Mouse (Mus musculus) right cerebral cortex, postnatal 25 days (tissue): ENCODE results near the gene Apba2.

Source experiments
- DNase-seq: peaks from one replicate; pipeline ENCODE4 v3.0.0; 2022

Apba2 gene

GRCm38 (mm10) chr7:64501536-64502270 is at the start of gene Apba2:
Gene Apba2, plus strand, starts transcription at chr7:64501706.
- DNase-seq: peak; percentile 84

GRCm38 (mm10) chr7:64451861-64452382 is 49.6 kb upstream of the Apba2 start:
- DNase-seq: no peak

- peak; percentile 11 for DNase-seq
Measured at GRCm38 (mm10) chr7:64452471-64453222, 48.9 kb upstream of the Apba2 start.

- no peak for DNase-seq
Measured at GRCm38 (mm10) chr7:64456176-64456575, 45.3 kb upstream of the Apba2 start.

DNA sequence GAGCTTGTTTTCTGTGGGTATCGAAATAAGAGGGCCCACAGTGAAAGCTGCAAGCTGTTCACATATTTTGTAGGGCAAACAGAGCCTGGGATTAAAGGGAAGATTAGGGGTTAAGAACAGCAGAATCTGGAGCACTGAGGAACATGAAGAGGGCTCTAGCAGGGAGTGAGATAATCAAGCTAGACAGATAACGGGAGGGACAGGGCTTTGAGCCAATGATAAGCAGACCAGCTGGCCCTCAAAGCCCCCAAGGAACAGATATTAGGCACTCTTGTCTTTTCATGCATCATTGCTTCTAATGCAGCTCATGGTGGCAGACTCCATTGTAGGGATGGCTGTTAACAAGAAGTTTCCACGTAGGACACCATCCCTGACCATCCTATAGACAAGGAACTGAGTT is 44.8 kb upstream of the Apba2 start:
- DNase-seq: no peak

- DNase-seq: no peak
Measured at GRCm38 (mm10) chr7:64457811-64458210, 43.7 kb upstream of the Apba2 start.

DNA sequence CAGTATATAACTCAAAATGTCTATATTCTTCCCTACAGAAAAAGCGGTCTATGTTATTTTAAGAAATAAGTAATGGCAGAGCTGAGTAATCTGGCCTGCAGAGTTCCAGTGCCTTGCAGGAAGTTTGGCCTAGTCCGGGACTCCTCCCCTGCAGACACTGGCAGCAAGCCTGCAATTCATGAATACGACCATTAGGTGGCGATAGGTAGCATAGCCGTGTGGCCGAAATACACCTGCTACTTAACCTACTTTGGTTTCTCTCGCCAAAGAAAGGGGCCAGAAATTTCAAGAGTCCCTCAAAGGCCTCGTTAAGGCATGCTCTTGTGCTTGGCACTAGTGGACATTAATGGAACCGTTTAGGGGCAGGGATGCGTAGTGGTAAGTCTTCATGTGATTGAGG is 4.1 kb upstream of the Apba2 start:
- peak; percentile 8 for DNase-seq

- no peak for DNase-seq
Measured at GRCm38 (mm10) chr7:64502271-64503180, 1.0 kb downstream of the Apba2 start.

DNA sequence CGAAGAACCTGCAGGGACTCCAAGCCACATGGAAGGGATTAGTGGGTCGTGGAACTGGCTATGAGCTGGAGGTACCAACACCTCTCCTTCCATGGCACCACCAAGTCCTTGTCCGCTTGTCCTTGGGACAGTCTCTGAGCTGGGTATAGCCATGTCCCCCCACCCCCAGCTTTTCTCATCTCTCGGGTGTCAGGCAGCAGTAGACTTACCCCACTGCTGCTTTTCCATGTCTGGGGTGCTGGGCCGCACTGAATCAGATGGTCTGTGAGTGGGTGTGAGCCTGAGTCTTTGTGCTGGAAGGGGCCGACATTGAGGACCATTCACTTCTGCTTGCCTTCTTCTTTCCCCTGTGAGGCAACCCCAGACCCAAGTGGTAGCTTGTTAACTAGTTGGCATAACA is 2.1 kb downstream of the Apba2 start:
- no peak for DNase-seq

GRCm38 (mm10) chr7:64504691-64505231 is 3.3 kb downstream of the Apba2 start:
- DNase-seq: peak; percentile 74

DNA sequence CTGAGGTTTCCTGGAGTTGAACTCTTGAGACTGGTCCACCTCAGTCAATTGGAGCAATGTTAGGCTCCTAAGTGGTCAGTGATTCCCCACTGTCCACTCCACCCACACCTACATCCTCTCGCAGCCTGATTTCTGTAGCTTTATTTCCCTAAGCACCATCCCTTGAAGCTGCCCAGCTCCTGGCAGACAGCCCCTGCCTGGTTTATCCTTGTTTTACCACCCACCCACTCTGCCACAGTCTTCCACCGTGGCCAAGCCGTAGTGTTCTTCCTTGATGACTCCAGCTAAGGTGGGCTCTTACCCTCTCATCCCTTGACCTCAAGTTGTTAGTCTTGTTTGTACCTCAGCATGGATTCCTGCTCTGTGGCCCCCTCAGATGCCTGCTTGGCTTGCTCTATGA is 4.1 kb downstream of the Apba2 start:
- DNase-seq: no peak

GRCm38 (mm10) chr7:64508826-64509225 is 7.3 kb downstream of the Apba2 start:
- DNase-seq: no peak

DNA sequence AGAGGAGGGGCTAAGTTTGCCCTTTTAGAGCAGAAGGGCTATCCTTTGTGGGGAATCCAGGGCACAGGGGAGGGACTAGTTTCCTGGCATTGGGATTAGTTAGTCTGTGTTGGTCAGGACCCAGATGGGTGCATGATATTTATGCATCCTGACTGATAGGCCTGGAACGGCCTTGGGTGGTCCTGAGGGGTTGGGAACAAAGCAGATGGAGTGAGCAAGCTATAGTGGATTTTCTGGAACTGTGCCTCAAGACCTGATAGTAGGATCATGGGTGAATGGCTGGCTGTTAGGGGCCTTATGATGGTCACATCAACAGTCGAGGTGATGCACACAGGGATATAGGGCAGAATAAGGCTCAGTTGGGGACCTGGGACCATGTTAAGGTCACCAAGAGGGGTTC is 8.4 kb downstream of the Apba2 start:
- no peak for DNase-seq

DNA sequence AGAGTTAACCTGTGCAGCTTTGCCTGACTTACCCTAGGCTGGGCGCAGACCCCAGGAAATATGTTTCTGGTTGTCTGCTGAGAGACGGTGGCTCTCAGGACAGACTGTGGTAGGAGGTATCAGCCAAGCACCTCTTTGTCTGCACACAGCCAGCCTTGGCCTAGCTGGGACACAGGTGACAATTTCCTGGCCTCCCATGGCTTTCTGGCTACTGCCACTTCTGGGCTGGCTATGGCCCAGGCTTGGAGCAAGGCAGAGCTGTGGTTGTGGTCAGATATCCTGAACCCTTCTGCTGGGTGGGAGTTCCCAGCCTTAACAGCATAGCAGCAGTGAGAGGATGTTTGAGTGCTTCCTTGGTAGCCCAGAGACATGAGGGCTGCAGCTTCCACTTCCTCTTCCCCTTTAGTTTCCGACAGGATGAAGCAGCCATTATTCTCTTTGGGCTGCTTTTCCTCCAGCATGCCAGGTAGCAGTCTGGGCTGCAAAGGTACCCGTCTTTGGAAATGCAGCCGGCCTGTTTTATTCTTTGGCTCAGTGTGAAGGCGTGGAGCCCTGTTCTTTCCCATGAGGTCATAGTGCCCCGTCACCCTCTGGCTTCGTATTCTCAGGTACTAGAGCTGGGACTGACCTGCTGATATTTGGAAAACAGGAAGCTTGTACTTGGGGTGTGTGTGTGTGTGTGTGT is 9.2 kb downstream of the Apba2 start:
- DNase-seq: no peak

GRCm38 (mm10) chr7:64513621-64514020 is 12.1 kb downstream of the Apba2 start:
- no peak for DNase-seq

- no peak for DNase-seq
Measured at GRCm38 (mm10) chr7:64515280-64515679, 13.8 kb downstream of the Apba2 start.

DNA sequence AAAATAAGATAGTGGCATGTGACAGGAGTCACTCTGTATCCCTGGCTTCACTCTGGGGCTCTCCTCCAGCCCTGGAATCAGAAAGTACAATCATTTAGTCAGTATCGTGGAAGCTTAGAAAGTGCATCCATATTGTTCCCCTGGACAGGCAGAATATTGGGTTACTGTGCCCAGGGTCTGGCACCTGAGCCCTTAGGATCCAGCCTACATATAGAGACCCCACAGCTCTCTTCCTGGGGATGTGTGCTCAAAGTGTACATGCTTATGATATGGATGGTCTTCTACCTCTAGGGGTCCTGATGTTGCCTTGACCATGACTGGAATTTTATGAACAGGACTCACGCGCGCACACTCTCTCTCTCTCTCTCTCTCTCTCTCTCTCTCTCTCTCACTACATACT is 14.4 kb downstream of the Apba2 start:
- no peak for DNase-seq

DNA sequence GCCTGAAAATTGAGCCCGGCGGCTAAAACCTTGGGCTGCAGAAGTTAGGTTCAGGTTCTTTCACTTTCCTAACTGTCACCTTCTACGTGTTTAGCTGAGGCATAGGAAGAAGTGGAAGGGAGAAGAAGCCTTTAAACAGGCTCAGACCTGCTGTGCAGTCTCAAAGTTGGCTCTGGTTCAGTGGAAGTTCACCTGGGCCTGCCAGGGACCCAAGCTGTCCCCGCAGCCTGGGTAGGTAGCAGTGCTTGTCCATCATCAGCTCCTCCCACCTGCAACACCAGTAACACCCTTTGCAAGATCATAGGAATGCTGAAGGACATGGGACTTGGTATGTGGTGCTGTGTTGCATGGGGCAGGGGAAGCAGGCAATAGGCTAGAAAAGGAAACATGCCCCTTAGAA is 17.6 kb downstream of the Apba2 start:
- no peak for DNase-seq

DNA sequence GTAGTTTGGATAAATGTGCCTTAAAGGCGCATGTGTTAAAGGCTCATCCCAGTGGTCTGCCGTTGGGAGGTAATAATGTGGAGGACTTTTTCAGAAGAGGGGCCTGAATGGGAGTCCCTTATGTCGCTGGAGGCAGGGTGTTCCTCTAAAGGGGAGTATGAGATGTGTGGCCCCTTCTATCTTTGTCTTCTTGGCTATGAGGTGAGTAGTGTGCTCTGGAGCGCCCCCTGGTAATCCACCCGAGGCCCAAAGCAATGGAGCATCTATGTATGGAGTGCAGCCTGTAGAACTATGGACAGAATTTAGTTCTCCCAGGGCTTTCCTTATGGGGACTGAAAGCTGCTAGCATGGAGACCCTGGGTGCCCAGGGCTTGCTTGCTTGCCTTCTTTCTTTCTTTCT is 18.0 kb downstream of the Apba2 start:
- DNase-seq: no peak

GRCm38 (mm10) chr7:64521695-64522408 is 20.3 kb downstream of the Apba2 start:
- no peak for DNase-seq

GRCm38 (mm10) chr7:64522409-64522730 is 20.9 kb downstream of the Apba2 start:
- DNase-seq: no peak

DNA sequence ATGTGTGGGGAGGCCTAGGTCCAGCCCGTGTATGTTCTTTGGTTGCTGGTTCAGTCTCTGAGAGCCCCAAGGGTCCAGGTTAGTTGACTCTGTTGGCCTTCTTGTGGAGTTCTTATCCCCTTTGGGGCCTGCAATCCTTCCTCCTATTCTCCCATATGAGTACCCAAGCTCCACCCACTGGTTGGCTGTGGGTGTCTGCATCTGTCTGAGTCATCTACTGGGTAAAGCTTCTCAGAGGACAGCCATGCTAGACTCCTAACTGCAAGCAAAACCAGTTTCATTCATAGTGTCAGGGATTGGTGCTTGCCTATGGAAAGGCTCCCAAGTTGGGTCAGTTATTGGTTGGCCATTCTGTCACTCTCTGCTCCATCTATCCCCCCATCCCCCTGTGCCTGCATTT is 29.8 kb downstream of the Apba2 start:
- DNase-seq: no peak
